Mouse (Mus musculus): ENCODE measurements around the gene Tmem256.

DNA sequence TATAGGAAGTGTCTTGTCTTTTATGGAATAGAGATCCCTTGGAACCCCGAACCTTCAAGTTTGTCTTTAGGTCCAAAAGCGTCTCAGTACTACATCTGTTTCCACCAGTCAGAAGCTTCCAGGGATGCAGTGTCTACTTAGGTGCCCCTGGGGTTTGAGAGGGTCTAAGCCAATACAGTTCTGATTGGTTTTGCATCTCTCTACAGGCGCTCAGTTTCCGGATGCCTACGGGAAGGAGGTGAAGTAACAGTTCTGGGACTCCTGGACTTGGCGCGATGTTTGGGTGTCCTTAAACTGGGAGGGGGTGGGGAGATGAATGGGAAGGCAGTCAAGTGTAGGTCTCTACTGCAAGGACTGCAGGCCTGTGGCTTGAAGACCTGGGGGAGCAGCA is 395 bp downstream of the Tmem256 start:
- no peak for TF ChIP-seq POLR2A (IDR thresholded peaks at IDR 0.05; ENCODE audit: insufficient read depth, low read length)
- no peak for TF ChIP-seq CTCF (IDR thresholded peaks at IDR 0.05; ENCODE audit: low read depth, low read length)
